Comparison of ENCODE assay signal across 1 mouse cellular context in the genomic region with DNA sequence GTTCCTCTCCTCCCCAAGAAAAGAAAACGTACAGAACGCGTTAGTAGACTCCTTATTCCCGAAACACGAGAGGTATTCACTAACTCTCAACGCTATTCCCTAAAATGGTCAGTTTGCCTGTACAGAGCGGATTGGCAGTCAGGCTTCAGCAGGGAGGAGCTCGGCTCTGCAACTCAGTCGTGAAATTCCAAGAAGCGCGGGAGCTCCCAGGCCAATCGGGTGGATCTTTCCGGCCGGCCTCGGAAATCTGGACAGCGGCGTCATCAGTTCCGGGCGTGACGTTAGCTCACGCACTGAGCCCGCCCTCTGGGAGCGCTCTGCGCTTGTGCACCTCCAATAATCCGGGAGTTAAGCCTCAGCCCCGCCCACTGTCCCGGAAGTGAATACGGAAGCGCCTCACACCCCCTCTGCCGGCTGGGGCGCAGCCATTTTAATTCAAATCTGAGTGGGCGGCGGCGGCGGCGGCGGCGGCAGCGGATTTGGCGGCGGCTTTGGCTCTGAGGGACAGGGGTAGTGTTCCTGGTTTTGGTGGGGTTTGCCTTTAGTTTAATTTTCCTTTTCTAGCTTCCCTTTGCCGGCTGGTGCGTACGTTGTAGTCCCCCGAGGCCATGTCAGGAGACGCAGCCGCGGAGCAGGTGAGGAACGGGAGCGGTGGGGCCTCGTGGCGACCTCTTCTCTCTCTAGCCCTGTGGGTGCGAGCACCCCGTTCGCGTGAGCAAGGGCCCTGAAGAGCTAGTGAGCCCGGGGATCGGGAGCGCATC.
TF ChIP-seq lines count a peak whose summit lies in the region.

A gene (plus strand): TSS at position 456 of the 761 bp plus-strand sequence.

TF ChIP-seq in CH12.LX, 34 proteins besides CTCF, POLR2A, EP300 and RAD21 (continued from another document):
- TF ChIP-seq NRF1 (IDR thresholded peaks at IDR 0.05; ENCODE audit: low read depth, low read length) (peak; percentile 84), CHD1 (IDR thresholded peaks at IDR 0.05; ENCODE audit: low read depth, low read length) (no peak), ZMIZ1 (IDR thresholded peaks at IDR 0.05; ENCODE audit: low read depth, low read length) (peak; percentile 70; the same call in 1 of the 2 replicates), SMC3 (IDR thresholded peaks at IDR 0.05; ENCODE audit: low read depth, low read length) (no peak), JUND (conservative IDR thresholded peaks at IDR 0.05; ENCODE audit: low read depth, low read length) (0 out of 2 replicates have a peak, but pooled peaks have one; percentile 35), ZC3H11A (IDR thresholded peaks at IDR 0.05; ENCODE audit: low read depth, low read length) (no peak), MAX (IDR thresholded peaks at IDR 0.05; ENCODE audit: low read length) (peak; percentile 70; the same call in 1 of the 2 replicates), BHLHE40 (IDR thresholded peaks at IDR 0.05; ENCODE audit: low read depth, low read length) (peak; percentile 52), MXI1 (IDR thresholded peaks at IDR 0.05; ENCODE audit: low read depth, low read length) (no peak), ZNF384 (IDR thresholded peaks at IDR 0.05; ENCODE audit: low read depth, low read length) (no peak; the same call in 1 of the 2 replicates), MAFK (IDR thresholded peaks at IDR 0.05; ENCODE audit: insufficient replicate concordance, low read length) (no peak), KAT2A (IDR thresholded peaks at IDR 0.05; ENCODE audit: insufficient replicate concordance, low read length) (peak; percentile 84; the same call in 1 of the 2 replicates), USF2 (conservative IDR thresholded peaks at IDR 0.05; ENCODE audit: low read depth, low read length) (no peak), TBP (conservative IDR thresholded peaks at IDR 0.05; ENCODE audit: low read depth, low read length) (peak; percentile 59; the same call in 1 of the 2 replicates), NELFE (IDR thresholded peaks at IDR 0.05; ENCODE audit: low read depth, low read length) (peak; percentile 69), PAX5 (IDR thresholded peaks at IDR 0.05; ENCODE audit: low read length) (no peak), MYC (IDR thresholded peaks at IDR 0.05; ENCODE audit: low read depth, low read length) (0 out of 2 replicates have a peak, but pooled peaks have one; percentile 20), ZKSCAN1 (IDR thresholded peaks at IDR 0.05; ENCODE audit: borderline replicate concordance, low read depth, low read length) (no peak), ETS1 (conservative IDR thresholded peaks at IDR 0.05; ENCODE audit: low read depth, low read length) (peak; percentile 76), HCFC1 (IDR thresholded peaks at IDR 0.05; ENCODE audit: low read depth, low read length) (peak; percentile 88), UBTF (IDR thresholded peaks at IDR 0.05; ENCODE audit: low read depth, low read length) (no peak), IRF4 (IDR thresholded peaks at IDR 0.05; ENCODE audit: low read depth, low read length) (peak; percentile 78; the same call in 1 of the 2 replicates)
